Mouse (Mus musculus) myocyte (in vitro differentiated cells): ENCODE measurements around the gene Mlkl. TPM values are rescaled to one million over a fixed set of nuclear protein-coding genes. Genes with fewer than 3 reads are reported as not detected.
"Not testable (repeated sequence)": the region's sequence is repeated elsewhere in the genome, so short reads cannot be mapped to it uniquely, and the experiment has no call there.

ENCODE experiments used
- H3K27me3 ChIP-seq: one replicate; pipeline ENCODE4 v1.6.1; 2011; ENCODE audit not compliant: control insufficient read depth, insufficient read depth, insufficient read length
- H3K36me3 ChIP-seq: one replicate; pipeline ENCODE4 v1.6.1; 2011; ENCODE audit not compliant: control insufficient read depth, insufficient read depth
- H3K4me2 ChIP-seq: one replicate; pipeline ENCODE4 v1.6.1; 2011; ENCODE audit warnings: low read depth, control low read depth
- H3K4me3 ChIP-seq: one replicate; pipeline ENCODE4 v1.5.1; 2011; ENCODE audit warnings: mild to moderate bottlenecking, control low read depth, moderate library complexity
- H3K79me2 ChIP-seq: one replicate; pipeline ENCODE4 v1.6.1; 2011; ENCODE audit not compliant: control insufficient read depth, insufficient read depth
- H3ac ChIP-seq: one replicate; pipeline ENCODE4 v1.6.1; 2011; ENCODE audit not compliant: control insufficient read depth, insufficient read length
- CEBPB ChIP-seq: IDR thresholded peaks from 2 replicates; pipeline ENCODE4 v1.6.1; 2011; ENCODE audit warnings: mild to moderate bottlenecking, moderate library complexity; ENCODE audit not compliant: poor library complexity, insufficient read depth, severe bottlenecking
- E2F4 ChIP-seq: IDR thresholded peaks from one replicate; pipeline ENCODE4 v1.6.1; 2011; ENCODE audit warnings: mild to moderate bottlenecking, control low read depth, moderate library complexity; ENCODE audit not compliant: insufficient read depth
- MAX ChIP-seq: IDR thresholded peaks from one replicate; pipeline ENCODE4 v1.6.1; 2011; ENCODE audit warnings: low read depth, mild to moderate bottlenecking, control low read depth
- MYOD1 ChIP-seq, 3 experiments: IDR thresholded peaks; one replicate each; pipeline ENCODE4 v1.6.1; 2011; ENCODE audit warnings: control low read depth in 2 of 3, low read depth in 2 of 3, mild to moderate bottlenecking in 2 of 3, moderate library complexity in 1 of 3; ENCODE audit not compliant: insufficient read length in 2 of 3, control insufficient read depth in 1 of 3
- MYOG ChIP-seq, 3 experiments: IDR thresholded peaks; one replicate each; pipeline ENCODE4 v1.6.1; 2011; ENCODE audit warnings: control low read depth in 2 of 3, low read depth in 2 of 3, mild to moderate bottlenecking in 2 of 3; ENCODE audit not compliant: insufficient read length in 2 of 3, control insufficient read depth in 1 of 3, insufficient read depth in 1 of 3
- POLR2A ChIP-seq: IDR thresholded peaks from one replicate; pipeline ENCODE4 v1.6.1; 2011; ENCODE audit warnings: low read depth, mild to moderate bottlenecking, control low read depth, moderate library complexity; ENCODE audit not compliant: insufficient read length
- POLR2AphosphoS2 ChIP-seq: IDR thresholded peaks from one replicate; pipeline ENCODE4 v1.6.1; 2011; ENCODE audit warnings: low read depth, control low read depth; ENCODE audit not compliant: insufficient read length
- REST ChIP-seq: IDR thresholded peaks from one replicate; pipeline ENCODE4 v1.6.1; 2011; ENCODE audit warnings: mild to moderate bottlenecking, control low read depth, moderate library complexity; ENCODE audit not compliant: insufficient read depth, insufficient read length
- SRF ChIP-seq: IDR thresholded peaks from one replicate; pipeline ENCODE4 v1.6.1; 2011; ENCODE audit warnings: low read depth; ENCODE audit not compliant: control insufficient read depth, insufficient read length
- TCF12 ChIP-seq: IDR thresholded peaks from one replicate; pipeline ENCODE4 v1.6.1; 2011; ENCODE audit warnings: mild to moderate bottlenecking, control low read depth; ENCODE audit not compliant: poor library complexity, insufficient read depth, severe bottlenecking
- TCF3 ChIP-seq: IDR thresholded peaks from one replicate; pipeline ENCODE4 v1.6.1; 2011; ENCODE audit warnings: low read depth, control low read depth; ENCODE audit not compliant: insufficient read length
- USF1 ChIP-seq: IDR thresholded peaks from one replicate; pipeline ENCODE4 v1.6.1; 2011; ENCODE audit warnings: low read depth, mild to moderate bottlenecking, control low read depth, moderate library complexity
- polyA plus RNA-seq: library from polyadenylated mRNA; unstranded; fragments of >200 nt; fragmentation: generic; extraction: Trizol; gene quantifications from one replicate; pipeline ENCODE4 v1.2.1, GENCODE M21; 2012; ENCODE audit warnings: missing spikeins

The Mlkl gene
- polyA plus RNA-seq, 1 experiment, result 14.5 TPM

DNA sequence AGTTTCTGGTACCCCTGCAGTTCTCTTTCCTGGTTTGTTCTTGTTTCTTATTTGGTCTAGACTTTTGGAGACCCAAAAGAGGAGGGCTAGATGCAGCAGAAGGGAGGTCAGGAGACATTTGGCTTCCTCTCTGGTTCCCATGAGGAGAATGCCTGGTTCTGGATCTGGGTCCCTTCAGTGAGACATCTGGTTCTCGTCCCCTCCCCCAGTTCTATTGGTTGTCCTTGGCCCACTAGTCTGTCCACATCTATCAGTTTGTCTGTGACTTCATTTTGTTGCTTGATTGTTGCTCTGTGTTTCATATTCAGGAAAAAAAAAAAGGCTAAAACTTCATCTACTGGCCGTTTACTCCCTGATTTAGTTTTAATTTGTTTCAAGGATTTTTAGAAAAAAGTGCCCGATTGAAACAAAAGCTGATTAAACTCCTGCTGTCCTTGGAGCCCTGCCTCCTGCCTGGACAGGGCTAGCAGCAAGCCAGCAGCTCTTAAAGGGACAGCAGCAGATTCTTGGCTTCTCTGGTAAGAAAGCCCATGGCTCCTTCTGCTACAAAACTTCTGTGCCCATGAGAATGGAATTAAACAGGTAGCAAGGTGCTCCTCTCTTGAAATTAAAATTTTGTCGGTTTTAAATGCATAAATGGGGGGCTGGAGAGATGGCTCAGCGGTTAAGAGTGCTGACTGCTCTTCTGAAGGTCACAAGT, 32.8 kb downstream of the Mlkl start:
- no peaks in the 10 kb centered on the region for H3K27me3 ChIP-seq
- no peak overlapping the region for H3K4me3 ChIP-seq
- H3K36me3 ChIP-seq, result no peaks in the 10 kb centered on the region
- H3K79me2 ChIP-seq, result no peaks in the 10 kb centered on the region
- no peak overlapping the region for H3ac ChIP-seq
- no peak for TF ChIP-seq REST
- TF ChIP-seq TCF3, result no peak
- TF ChIP-seq SRF, result no peak
- TF ChIP-seq MAX, result no peak
- no peak for TF ChIP-seq MYOD1 (IDR thresholded peaks at IDR 0.05; ENCODE audit: control insufficient read depth in 1 of 3, insufficient read length in 2 of 3, low read depth in 2 of 3)
- H3K4me2 ChIP-seq, result no peak overlapping the region

DNA sequence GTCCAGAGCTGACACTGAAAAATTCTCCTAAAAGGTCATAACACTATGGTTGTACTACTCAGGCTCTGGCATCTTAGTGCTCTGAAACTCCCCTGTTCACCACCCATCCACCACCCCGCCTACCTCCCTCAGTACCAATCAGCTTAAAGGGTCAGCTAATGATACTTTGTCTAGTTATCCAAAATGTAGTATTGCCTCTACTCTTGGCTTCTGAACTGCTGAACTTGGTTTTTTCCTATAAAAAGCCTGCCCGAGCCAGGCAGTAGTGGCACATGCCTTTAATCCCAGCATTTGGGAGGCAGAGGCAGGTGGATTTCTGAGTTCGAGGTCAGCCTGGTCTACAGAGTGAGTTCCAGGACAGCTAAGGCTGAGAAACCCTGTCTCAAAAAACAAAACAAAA, 33.6 kb downstream of the Mlkl start:
- Histone ChIP-seq H3K4me3 (no peak overlapping the region), H3K79me2 (peaks cover 6% of the 10 kb centered on the region), H3K27me3 (no peaks in the 10 kb centered on the region), H3K36me3 (no peaks in the 10 kb centered on the region), H3ac (no peak overlapping the region), H3K4me2 (no peak overlapping the region)
- TF ChIP-seq MYOG (IDR thresholded peaks at IDR 0.05; ENCODE audit: control insufficient read depth in 1 of 3, insufficient read depth in 1 of 3, insufficient read length in 2 of 3, low read depth in 2 of 3), result no peak
- no peak for TF ChIP-seq CEBPB
- no peak for TF ChIP-seq MYOD1 (IDR thresholded peaks at IDR 0.05; ENCODE audit: control insufficient read depth in 1 of 3, insufficient read length in 2 of 3, low read depth in 2 of 3)
- TF ChIP-seq E2F4, result no peak
- TF ChIP-seq MAX, result no peak
- no peak for TF ChIP-seq SRF
- TF ChIP-seq REST, result no peak
- TF ChIP-seq POLR2A, result no peak
- no peak for TF ChIP-seq POLR2AphosphoS2
- TF ChIP-seq TCF3, result no peak

DNA sequence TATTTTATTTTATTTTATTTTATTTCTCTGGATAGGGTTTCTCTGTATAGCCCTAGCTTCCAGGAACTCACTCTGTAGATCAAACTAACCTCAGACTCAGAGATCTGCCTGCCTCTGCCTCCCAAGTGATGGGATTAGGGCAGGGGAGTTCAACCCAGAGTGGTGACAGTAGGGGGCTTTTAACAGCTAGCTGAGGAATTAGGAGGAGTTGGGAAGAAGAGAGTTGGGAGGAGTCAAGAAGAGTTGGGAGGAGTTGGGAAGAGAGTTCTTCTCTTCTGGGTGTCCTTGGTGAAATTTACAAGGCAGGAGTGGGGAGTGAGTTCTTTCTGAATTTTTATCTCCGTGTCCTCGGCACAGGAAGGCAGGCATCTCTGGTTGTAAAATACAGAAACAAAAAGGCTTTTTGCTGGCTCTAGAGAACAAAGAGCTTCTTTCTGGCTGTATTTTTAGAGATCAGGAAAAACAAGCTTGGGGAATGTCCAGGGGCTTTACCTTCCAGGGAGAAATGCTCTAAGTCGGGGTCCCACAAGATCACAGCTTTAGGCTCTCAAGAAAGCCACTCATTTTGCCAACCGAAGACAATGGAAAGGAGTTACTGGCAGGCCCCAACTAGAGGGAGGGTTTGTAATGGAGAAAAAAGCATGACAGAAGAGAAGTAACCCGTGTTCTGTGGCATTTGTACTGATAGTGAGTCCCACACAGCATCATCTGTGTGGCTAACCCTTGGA, 34.7 kb downstream of the Mlkl start:
- H3K79me2 ChIP-seq, result peaks cover 17% of the 10 kb centered on the region
- H3K36me3 ChIP-seq, H3ac ChIP-seq, H3K4me3 ChIP-seq, H3K4me2 ChIP-seq, H3K27me3 ChIP-seq: not testable (repeated sequence)

DNA sequence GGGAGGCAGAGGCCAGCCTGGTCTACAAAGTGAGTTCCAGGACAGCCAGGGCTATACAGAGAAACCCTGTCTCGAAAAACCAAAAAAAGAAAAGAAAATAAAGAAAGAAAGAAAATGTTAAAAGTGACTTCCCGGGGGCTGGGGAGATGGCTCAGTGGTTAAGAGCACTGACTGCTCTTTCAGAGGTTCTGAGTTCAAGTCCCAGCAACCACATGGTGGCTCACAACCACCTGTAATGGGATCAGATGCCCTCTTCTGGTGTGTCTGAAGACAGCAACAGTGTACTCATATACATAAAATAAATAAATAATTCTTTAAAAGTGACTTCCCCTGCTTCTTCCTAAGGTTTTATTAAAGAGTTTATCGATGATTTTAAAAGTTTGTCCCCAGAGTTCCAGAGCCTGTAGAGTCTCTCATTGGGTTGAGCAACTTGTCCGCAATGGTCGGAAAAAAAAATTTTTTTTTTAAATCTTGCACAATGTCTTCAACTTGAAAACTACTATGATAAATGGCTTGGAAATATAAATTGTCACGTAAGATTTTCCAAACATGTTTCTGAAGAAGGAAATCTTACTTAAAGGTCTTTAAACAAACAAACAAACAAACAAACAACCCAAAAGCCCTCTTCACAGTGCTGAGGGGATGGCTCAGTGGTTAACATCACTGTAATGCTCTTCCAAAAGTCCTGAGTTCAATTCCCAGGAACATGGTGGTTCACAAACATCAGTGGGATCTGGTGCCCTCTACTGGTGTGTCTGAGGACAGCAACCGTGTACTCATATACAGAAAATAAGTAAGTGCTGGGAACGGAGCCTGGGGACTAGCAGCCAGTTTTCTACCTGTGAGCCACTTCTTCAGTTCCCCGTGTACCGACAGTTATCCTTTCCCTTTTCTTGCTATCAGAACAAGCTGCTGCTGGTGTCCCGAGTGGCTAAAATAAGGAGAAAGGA, 37.1 kb downstream of the Mlkl start:
- TF ChIP-seq CEBPB, result no peak
- TF ChIP-seq SRF, result no peak
- no peak for TF ChIP-seq POLR2A
- TF ChIP-seq MYOG (IDR thresholded peaks at IDR 0.05; ENCODE audit: control insufficient read depth in 1 of 3, insufficient read depth in 1 of 3, insufficient read length in 2 of 3, low read depth in 2 of 3), result no peak
- no peak for TF ChIP-seq MAX
- peak overlapping the region; percentile 30 for H3ac ChIP-seq
- peak overlapping the region; percentile 86 for H3K4me2 ChIP-seq
- H3K36me3 ChIP-seq, result peaks cover 3% of the 10 kb centered on the region
- peak overlapping the region; percentile 91 for H3K4me3 ChIP-seq
- H3K79me2 ChIP-seq, result peaks cover 35% of the 10 kb centered on the region
- H3K27me3 ChIP-seq, result no peaks in the 10 kb centered on the region

GRCm38 (mm10) chr8:111299821-111300568, 38.0 kb downstream of the Mlkl start, which contains the start of gene Rfwd3:
Gene Rfwd3 (minus strand): TSS chr8:111300222.
- no peaks in the 10 kb centered on the region for H3K27me3 ChIP-seq
- H3K4me3 ChIP-seq, result peak within 1 kb of the TSS; percentile 91
- H3ac ChIP-seq, result peak within 1 kb of the TSS; percentile 30
- H3K79me2 ChIP-seq, result peaks cover 44% of the 10 kb centered on the region
- peak within 1 kb of the TSS; percentile 86 for H3K4me2 ChIP-seq
- TF ChIP-seq SRF (peak; percentile 46), USF1 (no peak), REST (peak; percentile 23), POLR2AphosphoS2 (peak; percentile 96), CEBPB (no peak), MYOG (IDR thresholded peaks at IDR 0.05; ENCODE audit: control insufficient read depth in 1 of 3, insufficient read depth in 1 of 3, insufficient read length in 2 of 3, low read depth in 2 of 3) (peak in 1 of 3 experiments; percentile 2), POLR2A (peak; percentile 89), E2F4 (peak; percentile 93), MYOD1 (IDR thresholded peaks at IDR 0.05; ENCODE audit: control insufficient read depth in 1 of 3, insufficient read length in 2 of 3, low read depth in 2 of 3) (peak in 1 of 3 experiments; percentile 7), TCF12 (no peak), TCF3 (no peak), MAX (no peak)
- H3K36me3 ChIP-seq, result peaks cover 3% of the 10 kb centered on the region
